ENCODE assay signal across 8 mouse cellular contexts in the genomic region with DNA sequence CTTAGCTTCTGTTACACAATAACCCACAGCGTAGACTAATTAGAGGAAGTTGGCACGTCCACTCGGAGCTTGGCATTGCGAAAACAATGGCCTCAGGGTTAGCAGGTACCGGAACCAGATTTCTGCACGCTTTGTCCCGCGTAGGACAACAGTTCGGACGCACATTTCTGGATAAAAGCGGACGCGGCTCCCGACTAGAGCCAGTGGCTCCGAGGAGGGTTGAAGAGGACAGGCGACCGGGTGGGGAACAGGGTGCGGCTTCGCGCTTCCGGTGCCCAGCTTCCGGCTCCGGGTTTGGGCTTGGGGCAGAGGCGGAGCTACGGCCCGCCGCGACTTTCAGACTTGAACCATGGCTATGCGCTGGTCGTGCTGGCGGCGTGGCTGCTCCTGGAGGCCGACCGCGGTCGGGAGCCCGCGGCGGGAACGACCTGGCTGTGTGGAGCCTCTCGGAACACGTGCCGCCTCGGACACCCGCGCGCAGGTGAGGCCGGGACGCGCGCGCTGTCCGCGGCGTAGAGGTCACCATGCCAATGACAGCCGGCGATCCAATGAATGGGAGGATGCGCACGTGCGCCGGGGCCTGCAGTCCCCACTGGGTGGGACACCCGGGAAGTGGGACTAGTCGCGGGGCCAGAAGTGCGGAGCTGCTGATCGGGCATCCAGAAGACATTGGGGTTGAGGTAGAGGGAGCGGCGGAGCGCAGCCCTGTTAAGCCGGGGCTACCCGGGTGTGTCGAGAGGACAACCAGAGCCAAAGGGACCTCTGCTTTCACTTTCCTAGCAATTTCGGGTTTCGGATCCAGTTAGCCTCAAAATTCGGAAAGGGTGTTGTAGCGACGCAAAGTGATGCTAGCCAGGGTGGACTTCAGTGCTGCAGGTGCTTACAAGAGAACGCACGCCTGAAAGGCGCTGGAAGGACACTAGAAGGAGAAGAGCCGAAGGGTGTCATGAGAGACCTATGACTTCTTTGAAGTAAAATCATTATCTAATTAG. TPM values are rescaled to one million over a fixed set of nuclear protein-coding genes. Genes with fewer than 3 reads are reported as not detected.
A peak's percentile ranks its signal among the peaks of the same experiment; 100 is the strongest.
DNase-seq lines count a peak whose midpoint lies in the region; ATAC-seq and TF ChIP-seq lines count a peak whose summit lies in the region.

A gene (plus strand): TSS at position 241 of the 992 bp plus-strand sequence.

- H3K79me2 ChIP-seq in C2C12 (ENCODE audit: control insufficient read depth, insufficient read depth) (peaks cover 52% of the 10 kb centered on the region), myocyte (ENCODE audit: control insufficient read depth, insufficient read depth) (peaks cover 42% of the 10 kb centered on the region)
- H3K79me2 ChIP-seq in liver, adult 2 months (ENCODE audit: control insufficient read depth, insufficient read depth, low read length) = no peaks in the 10 kb centered on the region

- TF ChIP-seq CTCF in C2C12 (IDR thresholded peaks at IDR 0.05; ENCODE audit: control insufficient read depth, insufficient read depth, insufficient read length) = no peak
- TF ChIP-seq CTCF in brain, embryonic 14.5 days (IDR thresholded peaks at IDR 0.05; ENCODE audit: borderline replicate concordance, extremely low read depth, insufficient read depth, insufficient read length) = no peak
- no peak for TF ChIP-seq CTCF in liver, adult 2 months (IDR thresholded peaks at IDR 0.05; ENCODE audit: low read depth, low read length)

- H3K4me1 ChIP-seq in erythroblast, embryonic 14.5 days (ENCODE audit: control insufficient read depth) = peaks cover 25% of the 10 kb centered on the region
- no peaks in the 10 kb centered on the region for H3K4me1 ChIP-seq in heart, embryonic 11.5 days (ENCODE audit: control insufficient read depth, insufficient read depth, low read length)
- H3K4me1 ChIP-seq in kidney, embryonic 16.5 days (ENCODE audit: insufficient read depth, low read length) = 0 out of 2 replicates have a peak, but pooled peaks cover 7% of the 10 kb centered on the region
- peaks cover 2% of the 10 kb centered on the region; the same call in 1 of the 2 replicates for H3K4me1 ChIP-seq in liver, adult 2 months (ENCODE audit: control insufficient read depth, insufficient read depth, low read length)

- no peak; the same call in 1 of the 2 replicates for TF ChIP-seq POLR2A in brain, embryonic 14.5 days (IDR thresholded peaks at IDR 0.05; ENCODE audit: borderline replicate concordance, extremely low read depth, insufficient read depth, insufficient read length, poor library complexity, severe bottlenecking)
- peak; percentile 57 for TF ChIP-seq POLR2A in liver, adult 2 months (IDR thresholded peaks at IDR 0.05; ENCODE audit: extremely low read depth, insufficient read depth, low read length)
- TF ChIP-seq POLR2A in myocyte (IDR thresholded peaks at IDR 0.05; ENCODE audit: insufficient read length, low read depth) = peak; percentile 83

- under 1% methylated on average over 80 of the region's 81 CpGs for WGBS in heart, embryonic 11.5 days (ENCODE audit: insufficient replicate concordance)
- WGBS in kidney, embryonic 16.5 days = under 1% methylated on average over 81 of the region's 81 CpGs
- under 1% methylated on average over 81 of the region's 81 CpGs for WGBS in liver, adult 2 months

- peak; percentile 96 for DNase-seq in brain, embryonic 14.5 days (ENCODE audit: low read depth)
- peak; percentile 95 for DNase-seq in liver, adult 2 months (ENCODE audit: extremely low read depth, low read depth, low spot score)
- DNase-seq in splenic B cell, adult 2 months (ENCODE audit: low read depth, low spot score) = peak; percentile 84

- H3K27me3 ChIP-seq in C2C12 (ENCODE audit: control insufficient read depth, insufficient read depth, insufficient read length) (no peaks in the 10 kb centered on the region), myocyte (ENCODE audit: control insufficient read depth, insufficient read depth, insufficient read length) (no peaks in the 10 kb centered on the region)
- H3K27me3 ChIP-seq in erythroblast, embryonic 14.5 days (ENCODE audit: control insufficient read depth) = no peaks in the 10 kb centered on the region
- H3K27me3 ChIP-seq in heart, embryonic 11.5 days (ENCODE audit: control insufficient read depth, insufficient read depth, low read length) = no peaks in the 10 kb centered on the region
- no peaks in the 10 kb centered on the region for H3K27me3 ChIP-seq in kidney, embryonic 16.5 days (ENCODE audit: insufficient read depth, low read length)
- H3K27me3 ChIP-seq in liver, adult 2 months (ENCODE audit: control insufficient read depth, insufficient read depth, low read length) = no peaks in the 10 kb centered on the region
- H3K27me3 ChIP-seq in splenic B cell, adult 2 months (ENCODE audit: control insufficient read depth, insufficient read depth, low read length, poor library complexity, severe bottlenecking) = no peaks in the 10 kb centered on the region

- H3K4me2 ChIP-seq in heart, embryonic 11.5 days = peak within 1 kb of the TSS; percentile 70
- H3K4me2 ChIP-seq in kidney, embryonic 16.5 days (replicated peaks; ENCODE audit: low read depth, low read length) = peak within 1 kb of the TSS; percentile 78
- H3K4me2 ChIP-seq in myocyte (ENCODE audit: low read depth) = peak within 1 kb of the TSS; percentile 85

- H3K9ac ChIP-seq in heart, embryonic 11.5 days (ENCODE audit: low read depth, low read length) = peak within 1 kb of the TSS; percentile 90
- peak within 1 kb of the TSS; percentile 82 for H3K9ac ChIP-seq in kidney, embryonic 16.5 days (replicated peaks; ENCODE audit: low read length)
- peak within 1 kb of the TSS; percentile 85 for H3K9ac ChIP-seq in liver, adult 2 months (ENCODE audit: low read depth, low read length)

- peak; percentile 99 for ATAC-seq in heart, embryonic 11.5 days (replicated peaks; ENCODE audit: insufficient number of reproducible peaks, low FRiP score, low TSS enrichment)
- peak; percentile 100 for ATAC-seq in kidney, embryonic 16.5 days (ENCODE audit: low FRiP score, low TSS enrichment)

- H3K27ac ChIP-seq in heart, embryonic 11.5 days (ENCODE audit: low read depth, low read length) = peak within 1 kb of the TSS; percentile 86
- peak within 1 kb of the TSS; percentile 78 for H3K27ac ChIP-seq in kidney, embryonic 16.5 days (ENCODE audit: low read length)
- H3K27ac ChIP-seq in liver, adult 2 months (replicated peaks; ENCODE audit: insufficient read depth, low read depth, low read length) = peak within 1 kb of the TSS; percentile 77

- H3ac ChIP-seq in C2C12 (ENCODE audit: control insufficient read depth, insufficient read length, low read depth) (peak within 1 kb of the TSS; percentile 79), myocyte (ENCODE audit: control insufficient read depth, insufficient read length) (peak within 1 kb of the TSS; percentile 35)

- peaks cover 18% of the 10 kb centered on the region for H3K36me3 ChIP-seq in C2C12 (ENCODE audit: control insufficient read depth, insufficient read depth)
- H3K36me3 ChIP-seq in erythroblast, embryonic 14.5 days (ENCODE audit: control insufficient read depth) = peaks cover 13% of the 10 kb centered on the region
- no peaks in the 10 kb centered on the region for H3K36me3 ChIP-seq in heart, embryonic 11.5 days (ENCODE audit: control insufficient read depth, insufficient read depth, low read length)
- no peaks in the 10 kb centered on the region for H3K36me3 ChIP-seq in kidney, embryonic 16.5 days (ENCODE audit: insufficient read depth, low read length)
- H3K36me3 ChIP-seq in liver, adult 2 months (ENCODE audit: control insufficient read depth, insufficient read depth, low read length) = no peaks in the 10 kb centered on the region
- no peaks in the 10 kb centered on the region for H3K36me3 ChIP-seq in myocyte (ENCODE audit: control insufficient read depth, insufficient read depth)
- H3K36me3 ChIP-seq in splenic B cell, adult 2 months (ENCODE audit: control insufficient read depth, insufficient read depth, low read length, poor library complexity, severe bottlenecking) = no peaks in the 10 kb centered on the region

- no peaks in the 10 kb centered on the region for H3K9me3 ChIP-seq in erythroblast, embryonic 14.5 days (ENCODE audit: control insufficient read depth, low read length)
- H3K9me3 ChIP-seq in heart, embryonic 11.5 days (replicated peaks; ENCODE audit: control insufficient read depth, low read length) = no peaks in the 10 kb centered on the region
- H3K9me3 ChIP-seq in kidney, embryonic 16.5 days (ENCODE audit: low read length) = no peaks in the 10 kb centered on the region

- peaks cover 39% of the 10 kb centered on the region for H3K79me3 ChIP-seq in C2C12 (ENCODE audit: low read depth)

- peak within 1 kb of the TSS; percentile 98 for H3K4me3 ChIP-seq in C2C12 (ENCODE audit: insufficient read depth, poor library complexity, severe bottlenecking)
- H3K4me3 ChIP-seq in erythroblast, embryonic 14.5 days (replicated peaks) = peak within 1 kb of the TSS; percentile 99
- peak within 1 kb of the TSS; percentile 93 for H3K4me3 ChIP-seq in heart, embryonic 11.5 days (ENCODE audit: low read depth, low read length)
- H3K4me3 ChIP-seq in kidney, embryonic 16.5 days (ENCODE audit: low read length) = peak within 1 kb of the TSS; percentile 92
- peak within 1 kb of the TSS; percentile 91 for H3K4me3 ChIP-seq in liver, adult 2 months (ENCODE audit: insufficient read depth, low read depth, low read length)
- H3K4me3 ChIP-seq in myocyte = peak within 1 kb of the TSS; percentile 53

TF ChIP-seq in C2C12, 6 proteins besides CTCF, POLR2A, EP300 and RAD21 (continues in another document):
- TF ChIP-seq CEBPB (IDR thresholded peaks at IDR 0.05; ENCODE audit: low read depth) (peak; percentile 90), MYOD1 (IDR thresholded peaks at IDR 0.05; ENCODE audit: control insufficient read depth, insufficient read length, low read depth) (no peak), MAX (IDR thresholded peaks at IDR 0.05) (peak; percentile 64), USF1 (IDR thresholded peaks at IDR 0.05; ENCODE audit: low read depth) (no peak), MYOG (IDR thresholded peaks at IDR 0.05; ENCODE audit: control insufficient read depth, extremely low read depth, insufficient read length) (no peak)

TF ChIP-seq in myocyte, 11 proteins besides CTCF, POLR2A, EP300 and RAD21 (continues in another document):
- TF ChIP-seq SRF (IDR thresholded peaks at IDR 0.05; ENCODE audit: control insufficient read depth, insufficient read length, low read depth) = peak; percentile 58
- TF ChIP-seq CEBPB (IDR thresholded peaks at IDR 0.05; ENCODE audit: insufficient read depth, poor library complexity, severe bottlenecking) = peak; percentile 74
- peak; percentile 66 for TF ChIP-seq POLR2AphosphoS2 (IDR thresholded peaks at IDR 0.05; ENCODE audit: insufficient read length, low read depth)
- TF ChIP-seq E2F4 (IDR thresholded peaks at IDR 0.05; ENCODE audit: insufficient read depth) = peak; percentile 79

RNA-seq across cellular contexts. Expression of the gene that starts here (rescaled TPM):
- 14.1 TPM for polyA plus RNA-seq in C2C12 (2012; fragmentation: generic; extraction: Trizol)
- polyA plus RNA-seq in brain, embryonic 14.5 days (2012; rRNA removed) = 27.7 and 28.7 TPM in 2 replicates
- polyA plus RNA-seq in erythroblast, embryonic 14.5 days (2012) = 0.31 and 0.36 TPM in 2 replicates
- 32.1 and 35.6 TPM in 2 replicates for polyA plus RNA-seq in heart, embryonic 11.5 days (2014; fragmentation: Nextera tagmentation; extraction: Ambion mirVana)
- polyA plus RNA-seq in kidney, embryonic 16.5 days (2015; fragmentation: Nextera tagmentation; extraction: Ambion mirVana) = 25.4 and 26.2 TPM in 2 replicates
- total RNA-seq in liver, adult 2 months (2014; rRNA removed) = 4.7 and 4.9 TPM in 2 replicates
- polyA plus RNA-seq in liver, adult 2 months (2012; rRNA removed) = 2.7 and 3.1 TPM in 2 replicates
- polyA plus RNA-seq in myocyte (2012; fragmentation: generic; extraction: Trizol) = 5.5 TPM

Comparison
In these comparisons a context has a peak if more than half of its experiments do, and no peak if none do; other contexts are left out.
1. Peak in every context shown above with its lines: DNase-seq, ATAC-seq, H3K4me3 ChIP-seq and H3K27ac ChIP-seq.